Mouse (Mus musculus) spleen, postnatal 4 days (tissue): ENCODE measurements at regions not wholly inside any gene's neighbourhood (a gene's known extent, or its start where the extent isn't known, plus 50 kb on each side); places are given as distances from the start of the nearest gene placed in this dataset.

Experiments used
- DNase-seq, 2 experiments: peaks; one replicate each; pipeline ENCODE4 v3.0.0; 2022; ENCODE audit warnings: low spot score in 2 of 2

DNA sequence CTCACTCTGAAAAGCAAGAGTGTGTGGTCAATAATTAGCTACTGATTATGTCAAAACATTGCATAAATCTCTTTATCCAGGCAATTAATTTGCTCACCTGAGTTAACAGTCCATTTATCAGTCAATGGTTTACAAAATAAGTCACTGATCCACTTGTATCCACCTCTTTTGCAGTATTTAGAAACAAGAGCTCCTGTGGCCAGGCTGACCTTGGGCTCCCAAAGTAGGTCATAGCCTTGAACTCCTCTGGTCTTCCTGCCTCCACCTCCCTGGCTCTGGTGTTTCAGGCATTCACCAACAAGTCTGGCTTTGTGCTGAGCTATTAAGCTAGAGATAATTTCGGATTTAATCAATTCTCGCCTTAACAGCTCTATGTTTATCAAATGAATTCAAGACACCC lies 675.8 kb upstream of the Tmem132c start:
- DNase-seq, result no peak

DNA sequence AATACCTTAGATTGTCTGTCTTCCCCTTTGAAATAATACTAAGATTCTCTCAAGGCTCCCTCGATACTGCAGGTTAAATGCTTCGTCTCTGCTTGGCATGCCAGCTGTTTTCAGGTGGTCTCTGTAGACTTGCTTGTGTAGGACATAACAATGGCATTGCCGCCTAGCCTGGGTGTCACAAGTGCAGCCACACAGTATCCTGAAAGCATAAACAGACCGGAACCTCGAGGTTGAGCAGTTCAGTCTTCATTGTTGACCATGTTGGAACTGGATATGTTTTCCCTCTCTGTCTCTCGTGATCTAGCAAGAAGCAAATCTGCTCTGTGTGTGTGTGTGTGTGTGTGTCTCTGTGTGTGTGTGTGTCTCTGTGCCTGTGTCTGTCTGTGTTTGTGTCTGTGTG lies 675.4 kb upstream of the Tmem132c start:
- no peak for DNase-seq

DNA sequence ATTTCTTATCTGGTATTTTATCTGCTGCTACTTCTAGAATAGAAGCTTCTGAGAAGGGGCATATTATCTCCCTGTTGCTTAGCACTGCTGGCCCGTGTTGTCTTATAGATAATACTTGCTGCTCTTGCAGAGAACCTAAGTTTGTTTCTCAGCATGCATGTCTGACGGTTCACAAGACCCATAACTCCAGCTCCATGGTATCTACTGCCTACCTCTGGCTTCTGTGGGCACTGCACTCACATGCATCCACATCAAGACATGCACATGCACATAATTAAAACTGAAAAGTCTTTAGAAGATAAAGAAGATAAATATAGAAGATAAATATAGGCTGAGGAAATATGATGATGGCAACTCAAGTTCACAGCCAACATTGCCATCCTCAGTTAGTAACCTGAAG lies 667.8 kb upstream of the Tmem132c start:
- DNase-seq, result no peak

DNA sequence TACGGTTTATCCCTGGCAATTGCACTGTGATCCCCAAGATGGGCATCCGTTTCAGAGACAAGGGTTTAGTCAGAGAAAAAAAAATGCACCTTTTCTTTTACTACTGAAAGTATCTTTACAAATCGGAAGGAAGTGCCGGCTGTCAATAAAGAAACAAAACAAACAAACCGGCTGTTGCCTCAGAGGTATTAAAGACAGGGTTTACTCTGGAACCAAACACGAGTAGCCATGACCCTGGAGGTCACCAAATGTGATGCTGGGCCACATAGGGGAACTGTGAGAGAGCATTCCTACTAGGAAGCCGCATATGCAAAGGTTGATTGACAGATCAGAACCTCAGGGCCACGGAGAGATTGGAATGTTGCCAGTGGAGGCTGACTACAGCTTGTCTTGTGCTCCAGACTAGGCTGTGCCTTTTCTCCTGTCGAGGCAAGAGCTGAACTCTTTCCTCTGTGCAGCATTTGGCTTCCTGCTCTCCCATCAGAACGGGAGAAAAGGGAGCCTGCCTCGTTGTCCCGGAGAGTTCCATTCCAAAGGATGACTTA lies 643.8 kb upstream of the Tmem132c start:
- DNase-seq, result no peak

DNA sequence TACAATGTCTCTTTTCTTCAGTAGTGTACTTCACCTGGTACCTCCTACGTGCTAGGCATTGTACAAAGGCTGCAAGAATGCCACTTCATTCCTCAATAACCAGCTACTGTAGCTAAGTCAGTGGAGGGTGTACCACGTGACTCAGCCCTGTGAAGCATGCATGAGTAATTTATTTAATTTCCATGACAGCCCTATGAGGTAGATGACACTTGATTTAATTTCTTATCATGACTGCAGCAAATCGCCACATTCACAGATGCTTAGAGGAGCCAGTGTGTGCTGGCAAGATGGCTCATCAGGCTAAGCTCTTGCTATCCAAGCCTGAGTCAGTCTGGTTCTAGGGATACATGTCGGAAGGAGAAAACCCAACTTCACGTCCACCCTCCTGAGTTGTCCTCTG lies 642.0 kb upstream of the Tmem132c start:
- DNase-seq, result no peak

DNA sequence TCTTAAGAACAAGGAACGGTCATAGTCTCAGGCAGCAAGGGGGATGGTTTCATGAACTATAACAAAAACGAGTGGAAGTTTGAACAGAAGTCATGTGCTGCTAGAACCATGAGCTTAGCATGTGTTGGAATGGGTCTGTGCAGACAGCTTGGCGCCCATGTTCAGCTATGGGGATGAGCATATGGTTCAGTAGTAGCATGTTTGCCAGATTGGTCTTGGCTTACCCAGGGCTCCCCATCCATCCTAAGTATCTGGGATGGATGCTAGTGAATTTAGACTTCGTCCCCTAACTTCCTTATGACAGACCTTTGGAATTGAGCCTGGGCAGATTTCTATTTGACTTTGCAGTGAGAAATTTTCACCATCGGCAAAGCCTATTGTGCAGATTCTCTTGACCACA lies 634.9 kb upstream of the Tmem132c start:
- DNase-seq, result no peak

DNA sequence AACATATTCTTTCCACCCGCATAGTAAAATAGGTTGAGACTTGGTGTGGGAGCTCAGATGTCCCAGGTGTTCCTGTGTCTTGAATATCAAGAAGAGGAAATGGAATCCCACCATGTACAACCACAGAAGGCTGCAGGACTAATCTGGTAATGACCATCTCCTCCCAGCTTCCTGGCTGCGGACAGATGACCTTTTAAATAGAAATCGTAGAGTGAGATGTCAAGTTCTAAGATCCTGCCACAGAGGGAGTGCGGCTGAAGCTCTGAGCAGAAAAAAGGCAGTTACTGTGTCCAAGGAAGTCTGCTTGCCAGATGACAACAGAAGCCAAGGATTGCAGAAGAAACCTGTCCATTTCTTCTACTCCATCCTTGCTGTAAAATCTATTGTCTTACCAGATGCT lies 629.0 kb upstream of the Tmem132c start:
- no peak for DNase-seq

DNA sequence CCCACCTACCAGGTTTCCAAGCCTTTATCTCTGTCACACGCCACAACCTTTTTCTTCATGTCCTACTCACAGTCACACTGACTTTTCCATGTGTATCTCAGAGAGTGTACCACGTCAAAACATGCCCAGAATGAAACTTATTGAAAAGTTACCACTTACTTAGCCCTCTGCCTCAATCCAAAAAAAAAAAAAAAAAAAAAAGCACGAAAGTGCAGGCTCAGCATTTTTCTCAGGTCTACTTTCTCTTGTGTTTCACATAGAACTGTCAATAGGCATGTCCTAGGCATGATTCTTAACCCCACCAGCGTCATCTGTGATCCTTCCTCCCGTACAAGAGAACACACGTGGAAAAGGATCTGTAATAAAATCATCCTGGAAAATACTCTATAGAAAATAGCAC lies 619.1 kb upstream of the Tmem132c start:
- DNase-seq, result no peak

DNA sequence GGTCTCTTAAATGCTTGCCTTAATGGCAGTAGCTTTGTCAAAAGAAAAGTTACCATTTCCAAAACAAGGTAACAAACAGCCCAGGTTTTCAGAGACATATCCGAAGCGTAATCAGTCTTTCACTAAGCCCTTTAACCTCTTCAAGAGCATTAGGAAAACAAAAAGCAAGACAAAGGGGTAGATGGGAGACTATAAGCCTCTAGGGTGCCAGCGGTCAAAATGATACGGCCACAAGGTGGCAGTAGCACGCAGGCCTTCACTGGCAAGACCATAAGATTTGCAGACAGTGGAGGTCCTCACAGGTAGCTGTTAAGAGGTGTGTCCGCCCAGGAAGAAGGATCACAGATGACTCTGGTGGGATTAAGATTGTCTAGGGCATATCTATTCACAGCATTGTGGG lies 618.4 kb upstream of the Tmem132c start:
- DNase-seq, result no peak

DNA sequence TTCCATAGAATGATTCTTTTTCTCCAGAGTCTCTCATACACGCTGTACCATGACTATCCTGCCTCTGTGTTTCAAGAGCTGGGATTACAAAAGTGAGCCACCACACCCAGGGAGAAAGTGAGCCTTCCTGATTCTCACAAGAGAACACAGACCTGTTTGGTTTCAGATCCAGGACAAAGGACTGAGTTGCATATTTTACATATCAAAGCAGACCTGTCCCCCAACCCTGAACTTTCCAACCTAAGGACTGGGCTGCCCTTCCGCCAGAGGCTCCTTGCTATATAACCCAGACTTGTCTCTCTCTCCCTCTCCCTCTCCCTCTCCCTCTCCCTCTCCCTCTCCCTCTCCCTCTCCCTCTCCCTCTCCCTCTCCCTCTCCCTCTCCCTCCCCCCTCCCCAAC lies 611.8 kb upstream of the Tmem132c start:
- no peak for DNase-seq

DNA sequence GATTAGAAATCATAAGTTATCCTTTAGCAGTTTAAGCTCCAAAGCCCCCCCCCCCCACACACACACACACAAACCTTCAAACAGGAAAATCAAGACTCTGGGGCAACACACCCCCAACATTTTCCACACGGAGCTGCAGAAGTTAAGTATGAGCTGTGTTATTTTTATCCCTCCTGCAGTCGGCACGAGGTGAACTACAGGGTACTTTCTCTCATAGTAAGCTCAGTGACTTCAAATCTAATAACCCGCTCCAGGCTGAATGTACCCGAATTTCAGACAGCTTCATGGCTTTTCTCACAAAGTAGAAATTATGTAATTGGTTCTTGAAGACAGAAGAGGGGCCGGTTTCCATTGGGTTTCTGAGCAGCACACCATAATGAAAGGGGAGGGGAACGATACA lies 591.2 kb upstream of the Tmem132c start:
- DNase-seq, result no peak

DNA sequence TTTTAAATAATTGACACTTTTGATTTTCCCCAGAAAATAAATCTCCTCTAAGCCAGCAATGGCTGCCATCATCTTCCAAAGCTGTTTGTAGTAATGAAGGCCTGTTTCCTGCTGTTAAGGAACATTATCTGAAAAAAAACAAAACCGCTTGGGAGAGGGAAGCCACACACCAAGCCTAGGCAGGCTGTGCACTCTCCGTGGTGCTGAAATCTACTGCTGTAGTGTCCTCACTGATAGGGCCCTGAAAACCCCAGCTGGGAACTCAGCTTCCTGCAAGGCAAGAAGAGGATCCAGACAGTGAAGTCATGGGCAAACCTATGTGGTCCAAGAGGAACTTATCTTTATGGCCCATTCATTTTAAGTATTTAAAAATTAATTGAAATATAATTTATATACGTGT lies 590.2 kb upstream of the Tmem132c start:
- no peak for DNase-seq

DNA sequence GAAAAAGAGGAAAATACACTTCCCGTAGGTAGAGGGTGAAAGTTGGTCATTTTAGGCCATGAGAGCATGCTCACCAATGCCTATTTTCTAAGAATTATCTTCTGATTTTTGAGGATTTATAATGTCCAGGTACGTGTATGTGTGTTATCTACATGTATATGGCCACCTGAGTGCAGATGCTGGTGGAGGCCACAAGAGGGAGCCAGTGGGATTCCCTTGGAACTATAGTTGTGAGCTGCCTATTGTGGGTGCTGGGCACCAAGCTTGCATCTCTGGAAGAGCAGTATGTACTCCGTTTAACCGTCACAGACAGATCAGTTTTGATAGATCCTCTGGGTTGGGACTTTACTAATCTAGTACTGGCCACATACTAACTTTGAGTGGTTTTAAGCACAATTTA lies 579.0 kb upstream of the Tmem132c start:
- DNase-seq, result no peak

DNA sequence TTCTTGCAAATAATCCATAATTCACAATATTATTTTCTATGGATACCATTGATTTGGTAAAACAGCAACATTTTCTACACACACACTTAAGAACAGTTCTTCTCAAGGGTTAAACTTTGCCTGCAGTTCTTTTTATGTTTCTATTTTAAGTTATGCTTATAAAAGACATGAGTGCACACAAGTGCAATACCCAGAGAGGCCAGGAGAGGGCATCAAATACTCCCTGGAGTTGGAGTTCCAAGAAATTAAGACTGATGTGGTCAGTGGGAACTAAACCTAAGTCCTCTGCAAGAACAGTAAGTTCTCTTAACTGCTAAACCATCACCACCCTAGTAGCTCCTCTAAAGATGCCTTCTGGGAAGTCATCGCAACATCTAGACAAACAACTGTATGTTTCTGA lies 570.5 kb upstream of the Tmem132c start:
- DNase-seq, result no peak

DNA sequence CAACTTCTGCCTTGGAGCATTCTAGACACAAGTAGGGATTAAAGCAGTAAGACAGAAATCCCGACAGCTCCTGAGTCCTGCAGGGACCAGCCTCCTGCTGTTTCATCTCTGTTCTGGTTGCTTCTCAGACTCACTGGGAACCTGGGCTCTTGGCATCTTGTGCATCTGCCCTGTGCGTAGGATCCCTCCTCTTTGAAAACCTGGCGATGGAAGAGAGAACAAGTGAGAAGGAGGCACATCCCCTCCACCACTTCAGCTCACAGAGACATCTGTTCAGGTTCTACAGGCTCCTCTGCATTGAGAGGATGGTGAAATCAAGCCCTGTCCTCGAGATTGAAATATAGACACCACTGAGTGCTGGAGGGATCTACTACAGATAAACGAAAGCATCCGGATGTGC lies 561.3 kb upstream of the Tmem132c start:
- no peak for DNase-seq

DNA sequence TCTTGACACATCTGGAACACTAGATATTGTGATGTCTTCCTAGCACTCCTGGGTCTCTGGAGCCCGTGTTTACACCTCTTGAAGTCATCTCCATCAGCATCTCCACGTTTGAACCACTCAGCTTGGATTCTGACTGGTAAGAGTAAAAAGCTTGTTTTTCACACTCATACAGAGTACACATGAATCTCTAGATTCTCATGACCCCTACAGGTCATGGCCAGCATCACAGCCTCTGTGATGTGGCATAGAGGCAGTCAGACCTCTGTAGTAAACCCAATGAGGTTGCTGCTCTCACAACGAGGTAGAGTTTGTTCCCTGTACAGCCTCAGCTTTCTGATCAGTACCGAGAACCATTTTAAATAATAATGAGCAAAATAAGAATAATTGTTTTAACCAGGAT lies 542.3 kb upstream of the Tmem132c start:
- DNase-seq, result no peak

DNA sequence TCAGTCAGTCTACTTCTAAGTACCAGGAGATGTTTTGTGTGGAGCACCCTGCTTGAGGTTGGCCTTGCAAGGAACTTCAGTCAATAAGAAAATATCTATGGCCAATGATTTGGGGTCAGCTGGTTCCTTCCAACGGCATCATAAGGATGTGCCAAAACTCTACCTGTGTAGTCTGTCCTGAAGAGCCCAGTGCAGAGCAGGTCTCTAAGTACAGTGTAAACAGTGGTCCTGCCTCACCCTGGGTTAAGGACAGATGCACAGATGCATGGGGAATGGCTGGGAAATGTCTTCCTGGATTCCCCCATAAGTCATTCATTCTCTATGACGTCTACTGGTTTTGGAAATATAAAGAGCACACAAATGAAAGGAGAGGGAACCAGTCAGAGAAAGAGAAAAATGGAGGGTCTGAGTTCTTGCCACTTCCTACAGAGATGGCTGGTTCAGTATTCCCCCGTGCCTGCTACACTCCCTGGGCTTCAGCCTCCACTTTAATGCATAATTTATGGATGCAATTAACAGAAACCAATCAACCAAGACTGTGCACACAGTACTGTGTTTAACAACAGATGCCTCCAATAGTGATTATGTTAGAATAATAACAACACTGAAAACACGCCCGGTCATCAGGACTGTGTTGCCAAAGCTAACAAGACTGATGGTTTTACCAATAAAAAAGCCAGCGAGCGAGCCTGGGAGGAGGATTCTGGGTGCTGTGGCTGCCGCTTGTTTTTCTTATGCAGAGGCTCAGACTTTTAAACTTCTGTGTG lies 537.9 kb upstream of the Tmem132c start:
- DNase-seq, result no peak

DNA sequence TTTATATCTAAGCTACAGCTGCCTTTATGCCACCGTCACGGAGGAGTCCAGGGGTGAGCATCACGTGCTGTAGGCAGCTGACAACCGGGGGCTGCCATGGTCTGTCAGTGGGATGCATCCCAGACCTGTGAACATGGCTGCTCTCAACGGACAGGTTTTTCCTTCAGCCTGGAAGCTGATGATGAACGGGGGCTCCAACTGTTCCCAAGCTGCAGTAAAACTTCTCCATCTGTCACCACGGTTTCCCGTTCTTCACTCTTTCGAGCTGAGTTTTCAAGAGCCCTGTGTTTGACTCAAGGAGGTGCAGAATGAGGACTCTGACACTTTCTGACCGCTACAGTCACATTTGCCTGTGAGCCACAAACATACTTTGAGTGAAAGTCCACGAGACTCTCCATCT lies 535.7 kb upstream of the Tmem132c start:
- no peak for DNase-seq

DNA sequence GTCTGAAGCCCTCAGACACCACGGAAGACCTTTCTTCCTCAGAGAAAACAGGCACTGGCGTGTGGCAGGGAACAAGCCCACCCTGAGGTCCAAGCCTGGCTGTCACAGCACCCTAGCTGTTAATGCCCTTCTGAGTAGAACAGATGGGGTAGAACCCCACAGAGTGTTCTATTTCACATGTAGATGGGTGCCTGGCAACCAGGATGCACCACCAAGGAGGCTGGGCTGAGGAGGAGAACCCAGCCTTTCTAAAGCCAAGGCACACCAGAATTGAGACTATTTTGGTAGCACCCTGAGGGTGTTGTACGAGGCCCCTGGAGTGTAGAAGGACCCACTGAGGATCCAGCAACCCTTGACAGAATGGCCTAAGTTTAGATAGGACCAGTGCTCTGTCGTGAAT lies 534.9 kb upstream of the Tmem132c start:
- DNase-seq, result no peak

DNA sequence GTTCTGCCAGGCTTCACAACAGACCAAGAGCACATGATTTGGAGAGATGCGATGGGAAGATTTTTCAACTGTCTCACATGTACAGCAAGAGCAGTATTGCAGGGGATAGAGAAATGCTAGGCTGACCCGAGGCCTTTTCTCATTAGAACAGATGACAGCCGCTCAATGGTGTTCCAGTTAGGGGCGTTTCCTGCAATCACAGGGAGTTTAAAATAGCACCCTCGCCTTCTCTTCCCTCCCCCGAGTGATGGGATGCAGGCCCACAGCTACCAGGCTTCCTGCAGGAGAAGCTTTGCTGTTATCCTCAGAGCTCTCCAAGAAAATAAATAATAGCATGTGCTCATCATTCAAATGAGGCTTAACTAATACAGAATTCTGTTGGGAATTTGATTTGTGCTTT lies 526.9 kb upstream of the Tmem132c start:
- DNase-seq, result no peak

DNA sequence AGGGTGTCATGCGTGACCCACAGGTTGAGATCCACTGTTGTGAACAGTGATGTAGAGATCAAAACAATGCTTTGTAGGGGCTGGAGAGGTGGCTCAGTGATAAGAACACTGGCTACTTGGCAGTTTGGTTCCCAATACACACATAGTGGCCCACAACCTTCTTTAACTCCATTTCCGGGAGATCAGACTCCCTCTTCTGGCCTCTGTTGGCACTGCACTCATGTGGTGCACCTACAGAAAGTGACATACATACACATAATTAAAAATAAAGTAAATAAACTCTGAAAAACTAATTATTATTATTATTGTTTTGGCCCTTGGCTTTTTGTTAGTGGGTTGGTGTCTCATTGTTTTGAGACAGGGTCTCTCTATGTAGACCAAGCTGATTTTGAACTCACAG lies 523.2 kb upstream of the Tmem132c start:
- DNase-seq, result no peak

DNA sequence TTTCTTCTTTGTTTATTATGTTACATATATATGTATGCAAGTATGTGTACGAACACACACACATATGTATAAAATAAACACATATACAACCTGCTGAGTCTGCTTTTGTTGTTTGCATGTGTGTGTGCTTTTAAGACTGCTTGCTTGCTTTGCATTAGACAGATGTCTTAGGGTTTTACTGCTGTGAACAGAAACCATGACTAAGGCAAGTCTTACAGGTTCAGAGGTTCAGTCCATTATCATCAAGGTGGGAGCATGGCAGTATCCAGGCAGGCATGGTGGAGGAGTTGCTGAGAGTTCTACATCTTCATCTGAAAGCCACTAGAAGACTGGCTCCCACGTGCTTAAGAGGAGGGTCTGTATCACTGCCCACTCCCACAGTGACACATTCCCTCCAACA lies 520.3 kb upstream of the Tmem132c start:
- no peak for DNase-seq

DNA sequence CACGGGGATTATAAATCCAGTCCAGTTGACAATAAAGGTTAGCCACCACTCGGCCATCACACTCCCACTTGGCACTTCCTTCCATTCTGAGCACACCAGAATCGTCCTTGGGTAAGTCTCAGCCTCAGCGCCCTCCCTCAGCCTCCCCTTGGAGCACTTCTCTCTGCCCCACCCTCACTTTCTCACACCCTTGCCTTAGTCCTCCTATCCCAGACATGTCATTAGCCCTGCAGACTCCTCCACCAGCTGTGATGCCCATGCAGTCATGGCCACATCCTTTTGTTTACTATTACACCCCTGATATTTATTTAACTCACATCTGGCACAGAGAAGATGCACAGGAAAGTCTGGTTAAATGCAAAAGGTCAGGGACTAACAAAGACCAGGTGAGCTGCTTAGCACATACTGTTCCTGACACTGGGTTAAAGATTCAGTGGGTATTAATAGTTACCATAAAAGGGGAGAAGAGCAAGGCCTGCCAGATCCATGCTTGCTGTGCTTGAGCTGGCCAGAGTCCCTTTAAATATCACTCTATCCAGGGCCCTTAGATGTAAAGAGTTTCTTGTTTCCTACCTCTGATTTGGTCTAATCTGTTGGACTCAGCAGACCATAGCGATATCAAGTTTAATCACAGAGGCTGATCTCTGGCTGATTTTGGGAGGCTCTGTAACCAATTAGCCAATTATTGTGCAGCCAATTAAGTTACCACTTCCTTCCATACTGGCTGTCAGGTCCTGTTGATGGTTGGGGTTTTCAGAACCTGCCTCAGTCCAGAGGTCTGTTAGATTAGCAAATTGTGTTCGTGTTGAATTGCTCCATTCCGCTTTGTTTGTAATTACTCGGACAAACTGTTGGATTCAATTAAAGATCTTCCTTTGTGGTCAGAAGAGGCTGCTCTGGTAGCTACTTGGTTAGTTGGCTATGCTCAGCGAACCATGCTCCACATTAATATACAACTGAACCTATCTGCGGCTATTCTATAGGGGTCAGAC lies 518.0 kb upstream of the Tmem132c start:
- no peak for DNase-seq
